Mouse (Mus musculus): ENCODE measurements around the gene Lclat1.
"Not testable (repeated sequence)": the region's sequence is repeated elsewhere in the genome, so short reads cannot be mapped to it uniquely, and the experiment has no call there.

The Lclat1 gene

DNA sequence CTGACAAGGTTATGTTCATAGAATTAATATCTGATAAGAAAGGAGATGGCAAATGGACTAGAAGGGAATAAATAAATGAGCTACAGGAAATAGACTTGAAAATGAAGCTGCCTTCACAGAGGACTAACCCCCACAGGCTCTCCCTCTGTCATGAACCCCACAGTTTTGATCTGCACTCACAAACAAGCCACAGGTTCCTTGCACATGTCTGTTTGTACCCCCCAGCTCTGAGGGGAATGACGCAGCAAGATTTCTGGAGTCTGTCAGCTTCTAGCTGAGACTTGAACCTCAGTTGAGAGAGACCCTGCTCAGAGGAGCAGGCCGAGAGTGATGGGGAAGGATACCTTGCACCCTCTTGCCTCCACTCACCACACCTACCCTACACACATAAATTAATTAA lies 124.8 kb downstream of the Lclat1 start:
- in situ Hi-C loops (cut with MboI, MseI), result no loop called here

DNA sequence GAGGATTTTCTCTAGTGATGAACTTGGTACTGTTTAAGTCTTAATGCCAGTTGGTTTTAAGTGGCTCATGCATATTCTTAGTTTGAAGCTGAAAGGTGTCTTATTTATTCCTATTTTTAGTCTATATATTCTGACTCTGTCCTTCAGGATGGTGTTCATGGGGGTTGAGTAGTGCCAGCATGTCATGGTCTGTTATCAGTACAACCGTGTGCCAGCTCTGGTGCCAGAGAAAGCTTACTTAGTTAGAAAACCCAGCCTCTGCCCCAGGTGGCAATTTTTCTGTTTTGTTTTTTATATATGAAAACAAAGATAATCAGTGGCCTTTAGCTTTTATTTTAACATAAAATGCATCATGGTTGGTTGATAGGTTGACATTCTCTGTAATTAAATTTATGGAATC lies 126.2 kb downstream of the Lclat1 start:
- in situ Hi-C loops (cut with MboI, MseI), result no loop called here

DNA sequence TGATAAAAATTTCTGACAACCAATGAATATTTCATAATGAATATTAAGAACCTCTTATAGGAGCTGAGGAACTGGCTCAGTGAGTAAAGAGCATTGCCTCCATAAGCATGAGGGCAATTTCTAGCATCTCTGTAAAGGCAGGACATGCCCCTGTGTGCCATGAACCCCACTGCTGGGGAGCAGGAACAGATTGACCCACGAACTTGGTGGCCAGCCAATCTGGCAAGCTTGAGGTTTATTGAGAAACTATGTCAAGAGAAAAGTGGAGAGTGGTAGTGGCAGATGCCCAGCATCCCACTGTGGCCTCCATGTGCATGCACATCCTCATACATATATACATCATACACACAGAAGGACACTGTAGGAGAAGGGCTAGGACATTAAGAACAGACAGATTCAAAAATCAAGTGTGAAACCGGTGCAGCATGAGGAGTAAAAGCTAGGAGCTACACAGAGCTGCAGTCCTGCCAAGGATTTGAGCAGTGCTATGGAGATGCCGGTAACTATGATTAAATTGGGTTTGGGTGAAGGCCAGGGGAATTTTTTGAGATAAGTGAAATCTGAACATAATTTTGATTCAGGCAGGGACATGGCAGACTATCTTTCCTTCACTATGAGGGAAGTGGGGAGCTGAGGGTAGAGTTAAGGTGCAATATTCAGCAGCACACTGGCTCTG lies 129.5 kb downstream of the Lclat1 start:
- in situ Hi-C loops (cut with MboI, MseI), result loop anchor here in 1 of 2 experiments (5.0 kb wide), 1 partner anchor 50 kb away; no protein-coding TSS in a partner anchor

DNA sequence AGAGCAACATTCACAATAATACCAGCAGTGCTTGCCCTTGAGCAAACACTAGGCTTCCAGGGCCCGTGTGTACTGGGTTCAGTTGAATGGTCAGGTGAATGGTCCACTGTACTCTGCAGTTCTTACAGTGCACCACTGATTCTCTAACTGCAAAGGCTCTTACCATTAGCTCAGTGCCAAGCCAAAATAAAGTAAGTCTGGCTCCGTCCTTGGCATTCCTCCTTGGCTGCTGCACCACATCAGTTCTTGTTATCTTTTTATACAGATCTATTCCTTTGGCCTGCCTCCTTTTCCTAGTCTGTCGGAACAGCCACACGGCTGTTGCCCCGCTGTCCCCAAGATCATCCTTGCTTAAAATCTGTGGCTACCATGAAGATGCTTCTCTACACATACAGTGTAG lies 130.7 kb downstream of the Lclat1 start:
- in situ Hi-C loops (cut with MboI, MseI), result loop anchor here in 1 of 2 experiments (5.0 kb wide), 1 partner anchor 49 kb away; no protein-coding TSS in a partner anchor

DNA sequence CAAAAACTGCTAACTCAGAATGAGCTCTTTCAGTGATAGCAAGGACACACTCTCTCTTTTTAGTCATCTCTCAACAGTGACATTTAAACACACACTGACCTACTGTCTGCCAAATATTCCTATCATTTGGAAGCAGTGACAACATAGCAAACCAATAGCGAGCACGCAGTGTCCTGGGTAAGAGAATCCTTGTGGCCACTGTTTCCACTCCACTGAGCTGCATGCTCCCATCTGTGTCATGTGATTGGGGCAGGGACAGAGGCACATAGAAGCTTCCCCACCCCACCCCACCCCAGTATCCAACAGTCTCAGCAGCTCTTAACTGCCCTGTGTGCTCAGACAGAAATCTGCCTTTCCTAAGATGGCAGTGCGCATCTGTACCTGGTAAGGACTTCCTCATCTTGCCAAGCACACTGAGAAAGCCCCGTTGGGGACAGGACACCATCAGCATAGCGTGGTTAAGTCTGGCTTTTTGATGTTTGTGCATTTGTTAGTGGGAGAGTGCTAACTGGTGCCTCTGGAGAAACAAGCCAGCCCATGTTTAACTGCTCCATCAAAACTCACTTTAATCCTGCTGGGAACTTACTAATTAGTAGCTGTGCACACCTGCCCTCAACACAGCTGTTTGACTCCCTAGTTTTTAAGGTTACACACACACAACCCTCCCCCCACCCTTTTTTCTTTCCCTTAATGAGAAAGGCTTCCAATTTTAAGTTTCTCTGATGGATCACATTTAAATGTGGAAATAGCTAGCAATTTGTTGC lies 133.5 kb downstream of the Lclat1 start:
- in situ Hi-C loops (cut with MboI, MseI), result no loop called here

DNA sequence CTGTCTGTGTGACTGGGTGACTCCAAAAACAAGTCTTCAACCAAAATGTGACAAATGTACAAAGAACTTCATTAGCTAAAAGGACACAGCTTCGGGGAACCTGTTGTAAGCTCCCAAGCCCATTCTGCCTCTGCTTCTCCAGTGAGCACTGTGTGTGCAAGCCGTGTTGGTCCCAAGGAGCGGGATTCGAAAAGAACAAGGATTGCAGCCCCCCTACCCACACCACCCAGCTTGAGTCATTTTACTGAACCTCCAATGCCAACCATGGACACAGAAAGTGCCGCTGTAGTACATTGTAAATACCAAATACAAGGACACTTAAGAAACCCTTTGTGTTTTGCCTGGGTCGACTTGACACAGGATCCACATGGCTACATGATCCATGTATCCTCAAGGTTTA lies 135.9 kb downstream of the Lclat1 start:
- in situ Hi-C loops (cut with MboI, MseI), result no loop called here

DNA sequence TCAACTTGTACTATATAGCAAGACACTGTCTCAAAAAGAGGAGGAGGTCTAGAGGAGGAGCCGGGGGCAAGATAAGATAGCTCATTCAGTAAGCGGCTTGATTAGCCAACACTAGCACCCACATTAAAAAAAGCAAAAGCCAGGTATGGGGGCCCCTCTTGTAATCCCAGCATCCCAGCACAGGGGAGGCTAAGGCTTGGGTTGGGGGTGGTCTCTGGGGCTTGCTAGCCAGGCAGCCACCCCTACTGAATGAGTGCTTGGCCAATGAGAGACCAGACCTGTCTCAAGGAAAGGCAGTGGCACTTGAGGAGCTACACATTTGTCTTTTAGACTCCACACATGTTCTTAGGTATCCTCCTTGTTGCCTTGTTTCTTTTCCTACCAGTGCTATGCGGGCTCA lies 136.8 kb downstream of the Lclat1 start:
- in situ Hi-C loops (cut with MboI, MseI), result no loop called here

DNA sequence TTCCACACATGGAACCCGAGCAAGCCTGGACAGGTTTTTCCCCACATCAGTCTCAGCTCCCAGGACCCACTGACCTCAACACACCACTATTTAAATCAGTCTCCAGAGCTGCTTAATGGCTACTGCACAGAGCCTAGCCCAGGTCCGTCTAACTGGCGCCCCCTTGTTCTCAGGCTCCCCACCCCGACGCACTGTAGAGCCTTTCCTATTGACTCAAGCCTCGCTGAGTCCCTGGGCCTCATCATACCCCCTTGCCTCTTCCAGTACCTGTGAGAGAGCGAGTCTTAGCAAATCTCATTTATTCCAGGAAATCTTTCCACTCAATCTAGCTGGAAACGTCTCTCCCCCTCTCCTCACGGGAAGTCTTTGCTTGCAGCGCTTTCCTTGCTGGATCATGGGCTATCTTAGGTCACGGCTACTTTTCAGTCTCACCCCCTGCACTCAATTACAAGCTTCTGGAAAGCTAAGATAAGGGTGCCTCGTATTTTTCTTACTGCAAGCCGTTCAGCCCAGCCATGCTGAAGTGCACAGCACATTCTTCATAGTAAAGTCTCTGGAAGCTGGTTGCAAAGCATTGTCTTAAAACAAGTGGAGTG lies 137.4 kb downstream of the Lclat1 start:
- in situ Hi-C loops (cut with MboI, MseI), result no loop called here

DNA sequence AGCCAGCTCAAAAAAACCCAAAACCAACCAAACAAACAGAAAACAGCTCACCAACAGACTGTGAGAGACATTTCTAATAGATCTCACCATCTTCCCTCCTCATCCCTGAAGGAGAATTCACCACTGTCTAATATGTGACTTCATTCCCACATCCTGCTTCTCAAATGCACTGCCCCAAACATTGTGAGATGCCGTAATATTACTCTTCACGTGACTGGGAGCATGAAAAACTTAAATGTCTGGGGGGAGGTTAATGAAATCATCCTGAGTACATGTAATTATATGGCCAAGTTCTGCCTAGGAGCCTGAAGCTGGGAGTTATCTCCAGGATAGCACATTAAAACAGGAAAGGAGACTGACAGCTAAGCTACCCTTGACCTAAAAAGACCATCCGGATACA lies 138.3 kb downstream of the Lclat1 start:
- in situ Hi-C loops (cut with MboI, MseI), result no loop called here

DNA sequence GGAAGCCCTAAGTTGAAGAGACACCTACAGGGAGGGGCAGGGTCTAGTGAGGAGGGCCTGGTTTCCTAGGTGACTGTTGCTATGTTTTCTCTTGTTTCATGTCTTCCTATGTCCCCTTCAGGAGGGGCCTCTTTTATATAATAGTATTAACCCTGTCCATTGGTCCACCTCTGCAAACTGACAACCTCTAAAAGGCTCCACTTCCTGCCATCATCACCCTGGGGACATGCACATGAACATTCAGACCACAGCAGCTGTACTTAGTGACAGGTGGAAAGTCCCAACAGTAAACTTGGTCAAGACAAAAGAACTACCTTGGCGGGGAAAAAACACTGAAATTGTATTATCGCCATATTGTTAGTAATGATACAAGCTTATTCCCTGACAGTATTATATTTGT lies 139.1 kb downstream of the Lclat1 start:
- in situ Hi-C loops (cut with MboI, MseI), result no loop called here

DNA sequence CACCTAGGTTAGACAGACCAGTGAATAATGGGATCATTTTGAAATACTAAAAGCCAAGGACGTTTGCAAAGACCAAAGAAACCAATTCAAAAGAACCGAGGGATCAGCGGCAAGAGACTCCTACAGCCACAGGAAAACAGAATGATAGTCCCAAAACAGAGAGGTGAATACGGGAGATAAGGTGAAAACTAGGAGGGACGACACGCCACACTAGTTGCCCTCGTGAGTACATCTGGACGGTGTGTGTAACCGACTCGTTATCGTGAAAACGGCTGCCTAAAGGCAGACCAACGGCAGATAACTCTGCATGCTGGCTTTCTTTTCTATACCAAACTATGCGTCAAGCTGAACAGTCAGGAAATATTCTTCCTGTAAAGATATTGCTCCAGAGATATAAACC lies 140.0 kb downstream of the Lclat1 start:
- in situ Hi-C loops (cut with MboI, MseI), result no loop called here

DNA sequence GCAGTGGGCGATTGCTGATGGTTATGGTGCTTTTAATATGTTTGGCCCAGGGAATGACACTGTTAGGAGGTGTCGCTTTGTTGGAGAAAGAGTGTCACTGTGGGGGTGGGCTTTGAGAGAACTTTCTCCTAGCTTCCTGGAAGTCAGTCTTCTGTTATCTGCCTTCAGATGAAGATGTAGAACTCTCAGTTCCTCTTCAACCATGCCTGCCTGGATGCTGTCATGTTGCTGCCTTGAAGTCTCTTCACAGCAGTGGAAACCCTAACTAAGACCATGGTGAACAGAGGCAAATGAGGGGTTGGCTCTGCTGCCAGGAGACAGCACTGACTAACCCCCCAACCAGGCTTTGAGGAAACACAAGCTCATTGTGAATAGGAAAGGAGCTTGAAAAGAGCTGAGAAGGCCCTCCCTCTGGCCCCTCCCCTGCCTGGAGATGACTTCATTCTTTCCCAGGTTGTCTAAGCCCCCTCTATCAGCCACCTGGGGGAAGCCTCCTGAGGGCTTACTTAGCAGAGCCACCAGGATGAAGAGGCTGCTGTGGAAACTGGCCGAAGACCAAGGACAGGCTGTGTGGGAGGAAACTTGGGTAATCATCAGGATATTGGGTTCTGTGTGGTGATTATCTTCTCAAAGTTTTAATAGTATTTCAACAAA lies 142.8 kb downstream of the Lclat1 start:
- in situ Hi-C loops (cut with MboI, MseI), result no loop called here

DNA sequence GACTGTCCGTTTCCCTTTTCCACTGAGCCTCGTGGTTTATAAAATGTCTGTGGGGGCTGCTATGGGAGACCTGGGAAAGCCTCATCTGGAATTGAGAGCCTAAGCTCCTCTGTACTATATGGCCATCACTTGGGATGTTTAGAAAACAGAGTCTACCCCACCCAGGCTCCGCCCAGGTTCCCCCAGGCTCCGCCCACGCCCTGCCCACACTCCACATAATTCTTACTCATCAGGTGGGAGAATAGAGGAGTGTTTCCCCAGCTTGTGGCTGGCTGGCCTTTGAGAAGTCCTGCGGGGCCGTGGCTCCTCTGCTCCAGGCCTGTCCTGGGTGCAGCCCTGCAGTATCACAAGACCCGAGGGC lies 143.3 kb downstream of the Lclat1 start:
- in situ Hi-C loops (cut with MboI, MseI), result no loop called here

DNA sequence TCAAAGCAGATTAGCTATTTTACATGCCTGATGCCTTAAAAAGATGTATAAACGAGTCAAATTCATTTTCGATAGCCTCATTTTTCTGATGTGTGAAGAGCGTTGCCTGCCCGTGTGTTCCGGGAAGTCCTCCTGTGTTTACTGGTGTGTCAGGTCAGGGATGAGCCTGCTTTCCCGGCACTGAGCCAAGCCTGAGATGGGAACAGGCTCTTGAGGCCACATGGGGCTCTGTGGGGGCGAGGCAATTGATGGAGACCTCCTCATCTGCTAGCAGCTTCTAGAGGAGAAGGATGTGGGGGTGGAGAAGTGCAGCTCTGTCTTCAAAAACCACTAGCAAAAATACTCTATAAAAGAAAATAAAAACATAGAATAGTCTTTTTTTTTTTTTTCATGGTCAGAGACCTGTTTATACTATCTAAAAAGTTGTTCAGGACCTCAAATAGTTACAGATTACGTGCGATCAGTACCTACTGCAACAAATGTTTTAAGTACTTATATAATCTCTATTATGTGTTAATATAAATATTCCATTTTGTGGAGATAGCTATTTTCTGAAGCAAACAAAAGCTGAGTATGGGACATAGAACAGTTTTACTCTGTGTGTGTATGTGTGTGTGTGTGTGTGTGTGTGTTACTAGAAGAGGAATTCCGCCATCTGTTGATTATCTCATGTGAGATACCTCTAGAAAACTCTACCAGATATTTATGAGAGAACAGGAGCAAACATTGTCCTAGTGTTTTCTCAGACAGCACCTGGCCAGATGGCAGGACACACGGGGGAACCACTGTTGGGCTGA lies 144.2 kb downstream of the Lclat1 start:
- in situ Hi-C loops (cut with MboI, MseI), result no loop called here

DNA sequence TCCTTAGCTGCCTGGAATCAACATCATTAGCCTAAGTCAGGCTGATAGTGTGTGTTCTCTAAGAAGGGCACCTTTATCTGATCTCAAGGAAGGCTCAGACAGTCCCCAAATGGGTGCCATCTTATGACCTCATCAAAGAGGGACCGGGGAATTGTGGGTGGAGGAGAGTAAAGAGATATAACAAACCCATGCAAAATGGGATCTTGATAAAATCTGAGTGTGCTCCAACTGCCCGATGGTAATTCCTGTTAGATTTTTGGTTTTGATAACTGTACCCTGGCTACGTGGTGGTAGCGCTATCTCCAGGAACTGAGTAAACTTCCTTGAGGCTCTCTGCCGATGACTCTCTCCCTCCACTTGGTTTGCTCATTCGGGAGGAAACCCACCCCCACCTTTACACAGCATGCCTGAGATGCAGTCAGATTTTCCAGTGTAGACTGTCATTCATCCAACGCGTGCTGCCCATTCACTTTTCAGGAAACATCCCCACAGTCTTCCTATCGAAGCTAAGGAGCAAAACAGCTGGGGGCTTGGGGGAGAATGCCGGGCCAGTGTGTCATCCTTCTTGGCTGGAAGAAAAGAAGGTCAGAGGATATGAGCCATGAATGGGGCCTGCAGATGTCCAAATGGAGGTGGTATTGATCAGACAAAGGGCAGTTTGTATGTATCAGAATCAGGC lies 145.6 kb downstream of the Lclat1 start:
- in situ Hi-C loops (cut with MboI, MseI), result no loop called here

DNA sequence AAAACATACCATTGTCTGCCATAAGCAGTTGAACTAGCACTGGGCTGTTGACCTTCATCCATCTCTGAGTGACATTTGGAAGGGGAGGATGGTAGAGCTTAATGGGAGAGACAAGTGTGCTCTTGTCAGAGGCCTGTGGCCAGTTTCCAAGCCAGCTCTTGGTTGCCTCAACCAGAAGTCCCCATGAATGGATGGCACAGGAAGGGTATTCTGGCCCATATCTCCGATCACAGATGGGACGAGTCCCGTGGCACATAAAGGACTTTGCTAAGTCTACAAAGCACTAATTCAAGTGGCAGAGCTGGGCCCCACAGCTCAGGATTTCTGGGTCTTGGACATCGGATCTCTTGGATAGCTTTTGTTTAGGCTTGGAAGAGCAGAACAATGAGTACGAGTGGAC lies 148.0 kb downstream of the Lclat1 start:
- in situ Hi-C loops (cut with MboI, MseI), result no loop called here

DNA sequence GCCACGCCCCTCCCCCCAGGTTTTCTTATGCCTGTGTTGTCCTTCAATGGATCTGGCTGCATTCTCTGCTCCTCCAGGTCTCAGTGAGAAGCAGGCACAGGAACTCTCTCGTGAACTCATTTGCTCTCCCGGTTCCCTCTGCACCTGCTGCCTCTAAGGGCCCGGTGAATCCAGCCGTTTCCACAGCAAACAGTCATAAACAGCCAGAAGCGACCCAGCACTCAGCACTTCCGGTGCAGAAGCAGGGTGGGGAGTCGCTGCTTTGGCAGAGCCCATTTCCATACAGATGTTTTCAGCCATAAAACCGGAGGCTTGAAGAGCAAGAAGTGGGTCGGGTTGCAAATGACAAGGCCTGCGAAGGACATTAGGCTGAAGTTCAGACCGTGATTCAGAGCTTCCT lies 150.8 kb downstream of the Lclat1 start:
- in situ Hi-C loops (cut with MboI, MseI), result no loop called here

DNA sequence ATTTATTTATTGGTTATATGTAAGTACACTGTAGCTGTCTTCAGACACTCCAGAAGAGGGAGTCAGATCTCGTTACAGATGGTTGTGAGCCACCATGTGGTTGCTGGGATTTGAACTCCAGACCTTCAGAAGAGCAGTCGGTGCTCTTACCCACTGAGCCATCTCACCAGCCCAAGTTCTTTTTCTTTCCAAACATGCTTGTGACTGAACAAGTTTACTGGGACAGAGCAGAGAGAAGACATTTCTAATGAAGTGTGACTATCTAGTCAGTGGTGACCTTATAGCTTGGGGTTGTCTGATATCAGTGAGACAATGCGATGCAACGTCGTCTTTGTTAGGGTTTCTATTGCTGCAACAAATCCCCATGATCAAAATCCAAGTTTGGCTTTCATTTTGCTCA lies 151.5 kb downstream of the Lclat1 start:
- in situ Hi-C loops (cut with MboI, MseI), result not testable (repeated sequence)

DNA sequence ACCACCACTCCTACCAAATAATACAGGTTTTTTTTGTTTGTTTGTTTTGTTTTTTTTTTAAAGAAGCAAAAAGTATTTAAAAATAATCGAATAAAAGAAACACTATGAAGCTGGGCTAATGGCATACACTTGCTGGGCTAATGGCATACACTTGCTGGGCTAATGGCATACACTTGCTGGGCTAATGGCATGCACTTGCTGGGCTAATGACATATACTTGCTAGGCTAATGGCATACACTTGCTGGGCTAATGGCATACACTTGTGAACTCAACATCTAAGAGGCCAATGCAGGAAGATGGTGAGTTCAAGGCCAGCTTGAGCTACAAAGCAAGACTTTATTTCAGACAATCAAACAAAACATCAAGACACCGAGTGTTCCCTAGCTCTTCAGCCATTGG lies 154.8 kb downstream of the Lclat1 start:
- in situ Hi-C loops (cut with MboI, MseI), result loop anchor here in 1 of 2 experiments (10.0 kb wide), 1 partner anchor 288 kb away; no protein-coding TSS in a partner anchor

DNA sequence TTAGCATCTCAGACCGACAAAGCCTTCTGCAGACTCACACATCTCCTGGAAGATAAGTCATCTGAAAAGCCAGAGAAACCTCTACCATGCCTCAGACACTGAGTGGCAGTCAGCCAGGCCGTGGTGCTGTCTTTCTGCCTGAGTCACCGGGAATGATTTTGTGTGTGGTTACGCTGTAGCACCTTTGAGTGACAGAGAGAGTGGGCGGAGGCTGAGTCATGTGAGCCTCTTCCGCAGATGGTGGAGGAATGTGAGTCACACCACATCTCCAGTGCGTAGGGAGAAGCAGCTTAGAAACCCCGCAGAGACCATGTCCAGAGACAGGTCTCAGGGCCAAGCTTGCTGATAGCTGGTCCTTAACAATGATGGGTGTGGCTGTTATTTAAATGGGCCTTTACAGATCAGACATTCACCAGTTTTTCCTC lies 155.3 kb downstream of the Lclat1 start:
- in situ Hi-C loops (cut with MboI, MseI), result loop anchor here in 1 of 2 experiments (10.0 kb wide), 1 partner anchor 288 kb away; no protein-coding TSS in a partner anchor
